Mouse (Mus musculus) lung, postnatal 0 days (tissue): ENCODE measurements around the gene Gm20388. TPM values are rescaled to one million over a fixed set of nuclear protein-coding genes. Genes with fewer than 3 reads are reported as not detected.
A peak's percentile ranks its signal among the peaks of the same experiment; 100 is the strongest.

Source experiments
- ATAC-seq: fragments of 200-750 bp; cut with Nextera tagmentation; 2 replicates; pipeline ENCODE4 v1.8.0; 2017; ENCODE audit warnings: moderate library complexity
- DNase-seq: peaks from one replicate; pipeline ENCODE4 v3.0.0-alpha.2; 2016; ENCODE audit warnings: low spot score
- H3K27ac ChIP-seq: fragments of 300-500 bp; sonication (generic); 2 replicates; pipeline ENCODE4 v1.5.1; 2014; ENCODE audit warnings: antibody characterized with exemption, mild to moderate bottlenecking, low read length, mixed read lengths
- H3K27me3 ChIP-seq: fragments of 300-500 bp; sonication (generic); replicated peaks from 2 replicates; pipeline ENCODE4 v1.6.1; 2014; ENCODE audit warnings: low read length, mixed read lengths; ENCODE audit not compliant: insufficient read depth
- H3K36me3 ChIP-seq: fragments of 300-500 bp; sonication (generic); 2 replicates; pipeline ENCODE4 v1.6.1; 2014; ENCODE audit warnings: low read length, mixed read lengths; ENCODE audit not compliant: insufficient read depth
- H3K4me1 ChIP-seq: fragments of 300-500 bp; sonication (generic); 2 replicates; pipeline ENCODE4 v1.6.1; 2014; ENCODE audit warnings: antibody characterized with exemption, low read depth, low read length, mixed read lengths; ENCODE audit not compliant: insufficient read depth
- H3K4me2 ChIP-seq: fragments of 300-500 bp; sonication (generic); replicated peaks from 2 replicates; pipeline ENCODE4 v1.6.1; 2014; ENCODE audit warnings: low read depth, mild to moderate bottlenecking, low read length, moderate library complexity, mixed read lengths
- H3K4me3 ChIP-seq: fragments of 300-500 bp; sonication (generic); 2 replicates; pipeline ENCODE4 v1.5.1; 2014; ENCODE audit warnings: low read depth, low read length
- H3K9ac ChIP-seq: fragments of 300-500 bp; sonication (generic); replicated peaks from 2 replicates; pipeline ENCODE4 v1.6.1; 2014; ENCODE audit warnings: low read depth, mild to moderate bottlenecking
- H3K9me3 ChIP-seq: fragments of 300-500 bp; sonication (generic); 2 replicates; pipeline ENCODE4 v1.6.1; 2016; ENCODE audit warnings: low read length, mixed read lengths
- CTCF ChIP-seq: IDR thresholded peaks from 2 replicates; pipeline ENCODE4 v1.5.1; 2016; ENCODE audit warnings: antibody characterized with exemption, mild to moderate bottlenecking
- EP300 ChIP-seq: IDR thresholded peaks from 2 replicates; pipeline ENCODE4 v1.6.1; 2016; ENCODE audit warnings: antibody characterized with exemption, mild to moderate bottlenecking, control low read depth
- WGBS: fragments of 180-500 bp; shearing (Covaris S2); extraction: QIAGEN DNeasy Blood & Tissue Kit; methylation state at CpG from one replicate; pipeline ENCODE4 v1.1.7; 2014; 5-methylcytosine and 5-hydroxymethylcytosine counted together
- polyA plus RNA-seq: library from polyadenylated mRNA; unstranded; fragments of >200 nt; fragmentation: Nextera tagmentation; extraction: Ambion mirVana; gene quantifications from 2 replicates; pipeline ENCODE4 v1.2.1, GENCODE M21; 2015

The Gm20388 gene
- polyA plus RNA-seq, 1 experiment from 2014 or later, result not detected

DNA sequence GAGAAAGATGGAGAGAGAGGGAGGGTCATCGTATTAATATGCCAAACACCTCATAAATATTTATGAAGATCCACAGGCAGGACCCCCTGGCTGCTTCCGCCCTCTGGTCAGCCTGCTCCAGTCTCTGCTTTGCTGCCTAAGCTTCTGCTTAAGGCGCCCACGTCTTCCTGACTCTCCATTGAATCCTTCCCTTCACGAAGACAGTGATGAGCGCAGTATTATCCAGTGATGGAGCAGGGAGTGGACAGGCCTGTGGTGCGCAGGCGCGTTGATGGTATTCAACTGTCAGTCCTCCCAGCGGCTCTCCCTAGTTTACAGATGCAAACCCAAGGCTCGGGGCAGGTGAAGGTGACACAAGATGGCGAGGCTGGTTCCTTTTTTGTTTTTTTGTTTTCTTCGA lies 985.6 kb downstream of the Gm20388 start:
- H3K4me3 ChIP-seq, result no peak overlapping the region
- TF ChIP-seq EP300 (no peak), CTCF (no peak)
- no peak overlapping the region for H3K9ac ChIP-seq
- ATAC-seq (no peak), DNase-seq (no peak)
- WGBS, result 39% methylated on average over 13 of the region's 13 CpGs
- H3K4me1 ChIP-seq, result 0 out of 2 replicates have a peak, but pooled peaks cover 3% of the 10 kb centered on the region
- no peaks in the 10 kb centered on the region for H3K9me3 ChIP-seq
- H3K27me3 ChIP-seq, result 0 out of 2 replicates have a peak, but pooled peaks cover 4% of the 10 kb centered on the region
- H3K27ac ChIP-seq, result no peak overlapping the region
- H3K36me3 ChIP-seq, result no peaks in the 10 kb centered on the region
- no peak overlapping the region for H3K4me2 ChIP-seq

DNA sequence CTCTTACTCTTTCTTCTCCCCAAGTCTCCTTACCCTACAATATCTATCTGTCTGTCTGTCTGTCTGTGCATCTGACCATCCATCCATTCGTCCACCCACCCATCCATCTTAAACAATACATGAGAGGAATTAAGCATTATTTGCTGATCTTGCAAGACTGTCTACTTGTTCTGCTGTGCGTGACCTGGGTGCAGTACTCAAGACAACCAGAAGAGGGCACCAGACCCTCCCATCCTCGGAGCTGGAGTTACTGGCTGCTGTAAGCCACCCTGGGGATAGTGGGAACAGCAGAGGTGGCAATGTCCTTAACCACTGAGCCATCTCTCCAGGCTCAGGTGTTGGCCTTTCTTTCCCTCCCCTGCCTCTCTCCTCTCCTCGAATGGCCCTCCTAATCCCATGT lies 987.4 kb downstream of the Gm20388 start:
- DNase-seq (peak; percentile 57), ATAC-seq (no peak)
- Histone ChIP-seq H3K4me3 (no peak overlapping the region), H3K27me3 (no peaks in the 10 kb centered on the region), H3K4me2 (no peak overlapping the region), H3K9ac (no peak overlapping the region), H3K27ac (no peak overlapping the region), H3K9me3 (no peaks in the 10 kb centered on the region), H3K4me1 (0 out of 2 replicates have a peak, but pooled peaks cover 3% of the 10 kb centered on the region), H3K36me3 (no peaks in the 10 kb centered on the region)
- TF ChIP-seq CTCF, result peak; percentile 84
- TF ChIP-seq EP300, result no peak
- 51% methylated on average over 4 of the region's 4 CpGs for WGBS

DNA sequence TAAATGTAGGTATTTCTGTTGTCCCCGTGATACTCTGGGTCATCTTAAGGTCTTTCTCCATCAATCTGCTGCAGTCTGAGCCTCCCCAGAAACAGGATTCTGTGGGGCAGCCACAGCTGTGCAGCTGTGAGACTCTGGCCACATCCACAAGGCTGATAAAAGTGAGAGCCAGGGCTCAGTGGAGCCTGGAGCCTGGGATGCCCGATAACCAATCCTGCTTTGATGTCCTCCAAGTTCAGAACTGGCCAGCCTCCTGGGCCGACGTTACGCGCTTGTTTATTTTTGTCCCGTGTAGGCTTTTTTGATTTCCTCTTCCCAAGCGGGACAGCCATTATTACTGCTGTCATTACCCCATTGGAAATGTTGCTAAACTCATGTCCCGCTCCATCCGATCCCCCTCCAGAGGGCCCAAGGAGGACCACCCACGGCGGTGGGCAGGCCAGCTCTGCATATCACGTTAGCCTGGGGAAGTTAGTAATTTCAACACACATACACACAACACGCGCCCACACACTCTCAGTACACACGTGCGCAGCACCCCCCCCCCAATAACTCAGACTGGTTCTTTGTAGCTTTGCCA lies 988.3 kb downstream of the Gm20388 start:
- H3K4me2 ChIP-seq, result no peak overlapping the region
- H3K36me3 ChIP-seq, result no peaks in the 10 kb centered on the region
- no peaks in the 10 kb centered on the region for H3K9me3 ChIP-seq
- no peaks in the 10 kb centered on the region for H3K27me3 ChIP-seq
- DNase-seq, result peak; percentile 69
- 26% methylated on average over 17 of the region's 17 CpGs for WGBS
- H3K9ac ChIP-seq, result no peak overlapping the region
- 0 out of 2 replicates have a peak, but pooled peaks cover 3% of the 10 kb centered on the region for H3K4me1 ChIP-seq
- no peak for TF ChIP-seq CTCF
- TF ChIP-seq EP300, result peak; percentile 42
- no peak overlapping the region for H3K27ac ChIP-seq
- no peak overlapping the region for H3K4me3 ChIP-seq
- peak; percentile 63 for ATAC-seq

DNA sequence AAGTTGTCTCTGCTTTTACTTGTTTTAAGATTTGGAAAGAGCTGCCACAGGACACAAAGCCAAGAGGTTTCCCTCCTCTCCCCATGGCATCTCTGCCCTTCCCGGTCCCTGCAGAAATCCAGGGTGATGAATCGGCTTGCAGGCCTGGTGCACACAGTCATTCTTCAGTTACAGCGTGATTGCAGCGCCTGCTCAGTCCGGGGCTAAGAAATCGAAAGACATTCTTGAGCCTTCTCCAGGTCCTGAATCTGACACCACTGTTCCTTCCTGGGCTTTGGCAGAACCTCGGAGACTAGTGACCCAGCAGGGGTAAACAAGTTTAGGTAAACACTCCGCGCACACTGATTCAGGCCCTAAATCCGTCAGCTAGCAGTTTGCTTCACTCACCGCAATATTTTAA lies 991.7 kb downstream of the Gm20388 start:
- Histone ChIP-seq H3K27me3 (no peaks in the 10 kb centered on the region), H3K9ac (no peak overlapping the region), H3K36me3 (no peaks in the 10 kb centered on the region), H3K4me1 (no peaks in the 10 kb centered on the region), H3K4me2 (no peak overlapping the region), H3K9me3 (no peaks in the 10 kb centered on the region), H3K4me3 (no peak overlapping the region), H3K27ac (no peak overlapping the region)
- 11% methylated on average over 11 of the region's 11 CpGs for WGBS
- ATAC-seq, result peak; percentile 26
- TF ChIP-seq EP300 (no peak), CTCF (no peak)
- peak; percentile 47 for DNase-seq

DNA sequence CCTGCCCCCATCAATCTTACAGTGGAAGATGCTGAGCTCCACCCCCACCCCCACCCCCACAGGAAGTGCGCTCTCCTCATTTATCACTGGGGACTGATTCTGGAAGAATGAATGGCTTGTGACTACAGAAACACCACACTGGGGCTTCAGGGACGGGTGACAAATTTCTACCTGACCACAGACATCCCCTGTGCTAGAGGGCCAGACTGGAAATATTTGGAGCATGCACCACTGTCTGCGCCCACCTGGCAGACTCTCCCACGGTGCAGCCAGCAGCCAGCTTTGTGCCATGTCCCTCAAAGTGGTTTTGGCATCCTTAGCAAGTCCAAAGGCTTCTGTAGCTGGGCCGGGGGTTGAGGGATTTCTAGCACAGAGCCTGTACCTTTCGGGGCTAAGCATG lies 997.0 kb downstream of the Gm20388 start:
- 49% methylated on average over 6 of the region's 6 CpGs for WGBS

DNA sequence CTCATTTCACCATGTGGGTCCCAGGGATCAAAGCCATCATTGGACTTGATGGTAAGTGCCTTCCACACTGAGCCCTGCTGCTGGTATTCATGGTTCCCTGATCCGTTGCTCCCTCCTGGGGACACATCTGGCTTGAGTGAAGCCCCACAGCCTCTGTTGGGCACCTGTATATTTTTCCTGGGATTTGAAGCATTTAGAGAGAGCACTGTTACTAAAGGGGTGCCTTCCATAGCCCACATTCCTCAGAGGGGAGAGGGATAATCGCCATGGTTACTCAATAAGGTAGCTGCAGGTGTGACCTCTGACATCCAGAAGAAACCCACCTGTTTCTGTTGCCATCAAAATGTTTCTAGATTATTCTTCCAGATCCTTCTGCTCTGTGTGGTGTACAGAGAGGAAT lies 1000.3 kb downstream of the Gm20388 start:
- no peak overlapping the region for H3K4me3 ChIP-seq
- DNase-seq (no peak), ATAC-seq (no peak)
- 57% methylated on average over 2 of the region's 2 CpGs for WGBS
- no peaks in the 10 kb centered on the region for H3K4me1 ChIP-seq
- no peaks in the 10 kb centered on the region for H3K36me3 ChIP-seq
- no peaks in the 10 kb centered on the region for H3K9me3 ChIP-seq
- H3K27ac ChIP-seq, result no peak overlapping the region
- H3K27me3 ChIP-seq, result no peaks in the 10 kb centered on the region
- no peak overlapping the region for H3K4me2 ChIP-seq
- no peak overlapping the region for H3K9ac ChIP-seq
- TF ChIP-seq EP300, result no peak
- TF ChIP-seq CTCF, result no peak

More for the DNA sequence above, 997.0 kb downstream of the Gm20388 start:
- no peaks in the 10 kb centered on the region for H3K27me3 ChIP-seq
- ATAC-seq (no peak), DNase-seq (no peak)
- H3K9me3 ChIP-seq, result no peaks in the 10 kb centered on the region
- H3K4me2 ChIP-seq, result no peak overlapping the region
- no peak overlapping the region for H3K27ac ChIP-seq
- H3K4me3 ChIP-seq, result no peak overlapping the region
- no peak for TF ChIP-seq CTCF
- no peak for TF ChIP-seq EP300
- H3K4me1 ChIP-seq, result no peaks in the 10 kb centered on the region
- H3K36me3 ChIP-seq, result no peaks in the 10 kb centered on the region
- H3K9ac ChIP-seq, result no peak overlapping the region
